Mouse (Mus musculus) CD4-positive, CD25-positive, alpha-beta regulatory T cell, adult 4 months (primary cell): Measurements from ENCODE around the gene Evx2. TPM values are rescaled to one million over a fixed set of nuclear protein-coding genes. Genes with fewer than 3 reads are reported as not detected.
A peak's percentile ranks its signal among the peaks of the same experiment; 100 is the strongest.

Experiments
- ATAC-seq: one replicate; pipeline ENCODE4 v1.8.0; 2017
- polyA plus RNA-seq, 2 experiments: library from polyadenylated mRNA; unstranded; fragments of 100-300 nt; shearing (Covaris generic); gene quantifications; one replicate each; pipeline ENCODE4 v1.2.1; 2017

Evx2 gene
- polyA plus RNA-seq, 2 experiments from 2014 or later, result not detected

- no peak for ATAC-seq
Observed at GRCm38 (mm10) chr2:74680561-74681398, 21.4 kb upstream of the Evx2 start.

- ATAC-seq, result no peak
Observed at GRCm38 (mm10) chr2:74679980-74680379, 20.6 kb upstream of the Evx2 start.

GRCm38 (mm10) chr2:74679596-74679971 is 20.2 kb upstream of the Evx2 start:
- ATAC-seq, result no peak

- ATAC-seq, result no peak
Observed at GRCm38 (mm10) chr2:74678891-74679595, 19.7 kb upstream of the Evx2 start, which contains the start of gene Hoxd11. Gene Hoxd11 (plus strand): TSS chr2:74679557.

- ATAC-seq, result no peak
Observed at GRCm38 (mm10) chr2:74677106-74677505, 17.7 kb upstream of the Evx2 start.

- no peak for ATAC-seq
Observed at GRCm38 (mm10) chr2:74676376-74677052, 17.2 kb upstream of the Evx2 start.

GRCm38 (mm10) chr2:74675666-74676282 is 16.4 kb upstream of the Evx2 start:
- no peak for ATAC-seq

GRCm38 (mm10) chr2:74674881-74675665 is 15.7 kb upstream of the Evx2 start, which contains the start of gene Hoxd12:
Gene Hoxd12 (plus strand): TSS chr2:74675013.
- no peak for ATAC-seq

- no peak for ATAC-seq
Observed at GRCm38 (mm10) chr2:74673835-74674425, 14.6 kb upstream of the Evx2 start.

- ATAC-seq, result peak; percentile 72
Observed at GRCm38 (mm10) chr2:74672481-74673362, 13.4 kb upstream of the Evx2 start.

- ATAC-seq, result no peak
Observed at GRCm38 (mm10) chr2:74671847-74672246, 12.5 kb upstream of the Evx2 start.

GRCm38 (mm10) chr2:74670632-74671188 is 11.4 kb upstream of the Evx2 start:
- no peak for ATAC-seq

- ATAC-seq, result no peak
Observed at GRCm38 (mm10) chr2:74669650-74670235, 10.4 kb upstream of the Evx2 start.

GRCm38 (mm10) chr2:74669230-74669578 is 9.8 kb upstream of the Evx2 start:
- no peak for ATAC-seq

GRCm38 (mm10) chr2:74668370-74669229 is 9.2 kb upstream of the Evx2 start:
- no peak for ATAC-seq

- no peak for ATAC-seq
Observed at GRCm38 (mm10) chr2:74667842-74668357, 8.5 kb upstream of the Evx2 start, which contains the start of gene Hoxd13. Gene Hoxd13 (plus strand): TSS chr2:74668310.

- ATAC-seq, result no peak
Observed at GRCm38 (mm10) chr2:74667191-74667841, 8.0 kb upstream of the Evx2 start.

- ATAC-seq, result no peak
Observed at GRCm38 (mm10) chr2:74666411-74666810, 7.1 kb upstream of the Evx2 start.
